Mouse (Mus musculus) spleen, adult 2 months (tissue): ENCODE results near the gene Shroom2.

Experiments used
- CTCF ChIP-seq: fragments of 200-500 bp; IDR thresholded peaks from 2 replicates; pipeline ENCODE4 v1.5.1; 2011; ENCODE audit warnings: mild to moderate bottlenecking, inconsistent platforms; ENCODE audit not compliant: insufficient read depth, insufficient read length, insufficient replicate concordance; ENCODE audit errors: extremely low read depth
- POLR2A ChIP-seq: fragments of 200-500 bp; IDR thresholded peaks from 2 replicates; pipeline ENCODE4 v1.6.1; 2011; ENCODE audit warnings: low read depth, low read length, inconsistent platforms

DNA sequence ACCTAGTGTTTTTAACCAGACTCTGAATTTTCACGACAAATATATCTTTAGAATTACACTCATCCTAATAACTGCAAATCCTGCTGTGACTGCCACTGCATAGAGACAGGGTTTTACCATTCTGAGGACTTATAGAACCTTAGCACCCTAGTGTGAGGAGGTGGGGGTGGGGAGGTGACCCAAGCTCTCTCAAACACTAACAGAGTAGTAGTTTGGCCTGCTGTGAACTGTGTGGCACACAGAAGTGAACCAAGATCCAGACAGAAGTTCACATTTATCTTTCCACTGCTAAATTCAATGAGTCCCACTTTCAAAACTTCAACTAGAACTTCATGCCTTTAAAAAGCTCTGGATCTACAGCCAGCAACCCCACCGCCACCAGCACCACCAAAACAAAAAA, 6.4 kb downstream of the Shroom2 start:
- TF ChIP-seq POLR2A (no peak), CTCF (no peak)
